Mouse (Mus musculus): Measurements from ENCODE around the gene Rps12-ps3. TPM values are rescaled to one million over a fixed set of nuclear protein-coding genes. Genes with fewer than 3 reads are reported as not detected.

The Rps12-ps3 gene
- polyA plus RNA-seq, 1 experiment, result 317 TPM

- Histone ChIP-seq H3K27ac (ENCODE audit: insufficient read depth, low read depth, low read length) (no peak overlapping the region), H3K4me3 (ENCODE audit: insufficient read depth, low read length) (no peak overlapping the region), H3K4me1 (ENCODE audit: control insufficient read depth, insufficient read depth, low read length) (no peaks in the 10 kb centered on the region)
- no peak for TF ChIP-seq POLR2A (IDR thresholded peaks at IDR 0.05; ENCODE audit: borderline replicate concordance, low read depth, low read length)
Observed at GRCm38 (mm10) chr19:59330816-59331225, 8.7 kb downstream of the Rps12-ps3 start.

GRCm38 (mm10) chr19:59336655-59337054, 14.6 kb downstream of the Rps12-ps3 start:
- TF ChIP-seq CTCF (IDR thresholded peaks at IDR 0.05; ENCODE audit: low read depth, low read length), result no peak
- no peak for TF ChIP-seq POLR2A (IDR thresholded peaks at IDR 0.05; ENCODE audit: borderline replicate concordance, low read depth, low read length)
- no peak overlapping the region for H3K4me3 ChIP-seq (ENCODE audit: insufficient read depth, low read length)
- H3K4me1 ChIP-seq (ENCODE audit: control insufficient read depth, insufficient read depth, low read length), result peaks cover 14% of the 10 kb centered on the region
- no peak overlapping the region for H3K27ac ChIP-seq (ENCODE audit: insufficient read depth, low read depth, low read length)

GRCm38 (mm10) chr19:59337872-59338681, 16.0 kb downstream of the Rps12-ps3 start:
- peaks cover 14% of the 10 kb centered on the region for H3K4me1 ChIP-seq (ENCODE audit: control insufficient read depth, insufficient read depth, low read length)
- TF ChIP-seq POLR2A (IDR thresholded peaks at IDR 0.05; ENCODE audit: borderline replicate concordance, low read depth, low read length), result no peak
- no peak for TF ChIP-seq CTCF (IDR thresholded peaks at IDR 0.05; ENCODE audit: low read depth, low read length)
- H3K4me3 ChIP-seq (ENCODE audit: insufficient read depth, low read length), result no peak overlapping the region
- H3K27ac ChIP-seq (ENCODE audit: insufficient read depth, low read depth, low read length), result no peak overlapping the region

- TF ChIP-seq POLR2A (IDR thresholded peaks at IDR 0.05; ENCODE audit: borderline replicate concordance, low read depth, low read length) (no peak), CTCF (IDR thresholded peaks at IDR 0.05; ENCODE audit: low read depth, low read length) (no peak)
- Histone ChIP-seq H3K4me3 (ENCODE audit: insufficient read depth, low read length) (no peak overlapping the region), H3K4me1 (ENCODE audit: control insufficient read depth, insufficient read depth, low read length) (peaks cover 14% of the 10 kb centered on the region), H3K27ac (ENCODE audit: insufficient read depth, low read depth, low read length) (no peak overlapping the region)
Observed at GRCm38 (mm10) chr19:59339908-59340307, 17.8 kb downstream of the Rps12-ps3 start.

GRCm38 (mm10) chr19:59342964-59343363, 20.9 kb downstream of the Rps12-ps3 start:
- Histone ChIP-seq H3K4me3 (ENCODE audit: insufficient read depth, low read length) (no peak overlapping the region), H3K27ac (ENCODE audit: insufficient read depth, low read depth, low read length) (no peak overlapping the region), H3K4me1 (ENCODE audit: control insufficient read depth, insufficient read depth, low read length) (peaks cover 5% of the 10 kb centered on the region)
- TF ChIP-seq CTCF (IDR thresholded peaks at IDR 0.05; ENCODE audit: low read depth, low read length), result no peak
- no peak for TF ChIP-seq POLR2A (IDR thresholded peaks at IDR 0.05; ENCODE audit: borderline replicate concordance, low read depth, low read length)

GRCm38 (mm10) chr19:59344304-59344711, 22.2 kb downstream of the Rps12-ps3 start:
- no peak overlapping the region for H3K27ac ChIP-seq (ENCODE audit: insufficient read depth, low read depth, low read length)
- TF ChIP-seq POLR2A (IDR thresholded peaks at IDR 0.05; ENCODE audit: borderline replicate concordance, low read depth, low read length) (no peak), CTCF (IDR thresholded peaks at IDR 0.05; ENCODE audit: low read depth, low read length) (peak; percentile 18; the same call in 1 of the 2 replicates)

GRCm38 (mm10) chr19:59345081-59345657, 23.1 kb downstream of the Rps12-ps3 start:
- H3K4me3 ChIP-seq (ENCODE audit: insufficient read depth, low read length), result peak overlapping the region; percentile 86
- TF ChIP-seq CTCF (IDR thresholded peaks at IDR 0.05; ENCODE audit: low read depth, low read length), result no peak
- peak overlapping the region; percentile 77 for H3K27ac ChIP-seq (ENCODE audit: insufficient read depth, low read depth, low read length)
- H3K4me1 ChIP-seq (ENCODE audit: control insufficient read depth, insufficient read depth, low read length), result peaks cover 5% of the 10 kb centered on the region

More at GRCm38 (mm10) chr19:59344304-59344711, 22.2 kb downstream of the Rps12-ps3 start:
- peaks cover 3% of the 10 kb centered on the region for H3K4me1 ChIP-seq (ENCODE audit: control insufficient read depth, insufficient read depth, low read length)
- peak overlapping the region; percentile 86 for H3K4me3 ChIP-seq (ENCODE audit: insufficient read depth, low read length)

GRCm38 (mm10) chr19:59345658-59346283, 23.7 kb downstream of the Rps12-ps3 start, which contains the start of gene Pdzd8:
Gene Pdzd8, minus strand, starts transcription at chr19:59345780.
- Histone ChIP-seq H3K27ac (ENCODE audit: insufficient read depth, low read depth, low read length) (peak within 1 kb of the TSS; percentile 77), H3K4me3 (ENCODE audit: insufficient read depth, low read length) (peak within 1 kb of the TSS; percentile 86), H3K4me1 (ENCODE audit: control insufficient read depth, insufficient read depth, low read length) (peaks cover 11% of the 10 kb centered on the region)
- TF ChIP-seq POLR2A (IDR thresholded peaks at IDR 0.05; ENCODE audit: borderline replicate concordance, low read depth, low read length), result no peak
- no peak for TF ChIP-seq CTCF (IDR thresholded peaks at IDR 0.05; ENCODE audit: low read depth, low read length)

- H3K27ac ChIP-seq (ENCODE audit: insufficient read depth, low read depth, low read length), result no peak overlapping the region
- peaks cover 10% of the 10 kb centered on the region for H3K4me1 ChIP-seq (ENCODE audit: control insufficient read depth, insufficient read depth, low read length)
- TF ChIP-seq CTCF (IDR thresholded peaks at IDR 0.05; ENCODE audit: low read depth, low read length) (no peak), POLR2A (IDR thresholded peaks at IDR 0.05; ENCODE audit: borderline replicate concordance, low read depth, low read length) (no peak)
- peak overlapping the region; percentile 86 for H3K4me3 ChIP-seq (ENCODE audit: insufficient read depth, low read length)
Observed at GRCm38 (mm10) chr19:59346325-59346724, 24.2 kb downstream of the Rps12-ps3 start.
